Mouse (Mus musculus) embryonic facial prominence, embryonic 14.5 days (tissue): Measurements from ENCODE around the gene Tbcb. TPM values are rescaled to one million over a fixed set of nuclear protein-coding genes. Genes with fewer than 3 reads are reported as not detected.

Source experiments
- ATAC-seq: fragments of 200-750 bp; cut with Nextera tagmentation; 2 replicates; pipeline ENCODE4 v1.8.0; 2017; ENCODE audit warnings: low read depth, moderate number of reproducible peaks, moderate TSS enrichment
- DNase-seq: peaks from one replicate; pipeline ENCODE4 v3.0.0-alpha.2; 2015; ENCODE audit warnings: low spot score
- H3K27ac ChIP-seq: fragments of 300-500 bp; sonication (generic); replicated peaks from 2 replicates; pipeline ENCODE4 v1.5.1; 2014; ENCODE audit warnings: low read depth, mild to moderate bottlenecking, low read length, moderate library complexity
- H3K27me3 ChIP-seq: fragments of 300-500 bp; sonication (generic); replicated peaks from 2 replicates; pipeline ENCODE4 v1.6.1; 2014; ENCODE audit warnings: low read length; ENCODE audit not compliant: control insufficient read depth, insufficient read depth
- H3K36me3 ChIP-seq: fragments of 300-500 bp; sonication (generic); 2 replicates; pipeline ENCODE4 v1.6.1; 2014; ENCODE audit warnings: low read length, mixed read lengths; ENCODE audit not compliant: control insufficient read depth, insufficient read depth
- H3K4me1 ChIP-seq: fragments of 300-500 bp; sonication (generic); 2 replicates; pipeline ENCODE4 v1.6.1; 2014; ENCODE audit warnings: antibody characterized with exemption, low read length; ENCODE audit not compliant: control insufficient read depth, insufficient read depth
- H3K4me2 ChIP-seq: fragments of 300-500 bp; sonication (generic); 2 replicates; pipeline ENCODE4 v1.6.1; 2014; ENCODE audit warnings: low read depth, mild to moderate bottlenecking, low read length, moderate library complexity, mixed read lengths
- H3K4me3 ChIP-seq: fragments of 300-500 bp; sonication (generic); 2 replicates; pipeline ENCODE4 v1.5.1; 2014; ENCODE audit warnings: low read depth, mild to moderate bottlenecking, low read length
- H3K9ac ChIP-seq: fragments of 300-500 bp; sonication (generic); 2 replicates; pipeline ENCODE4 v1.6.1; 2014; ENCODE audit warnings: low read depth, mild to moderate bottlenecking, low read length, moderate library complexity, mixed read lengths
- H3K9me3 ChIP-seq: fragments of 300-500 bp; sonication (generic); 2 replicates; pipeline ENCODE4 v1.6.1; 2016; ENCODE audit warnings: low read length; ENCODE audit not compliant: control insufficient read depth
- WGBS: fragments of 180-500 bp; shearing (Covaris S2); extraction: QIAGEN DNeasy Blood & Tissue Kit; methylation state at CpG from one replicate; pipeline ENCODE4 v1.1.7; 2014; 5-methylcytosine and 5-hydroxymethylcytosine counted together
- polyA plus RNA-seq: library from polyadenylated mRNA; unstranded; fragments of >200 nt; fragmentation: Nextera tagmentation; extraction: Ambion mirVana; gene quantifications from 2 replicates; pipeline ENCODE4 v1.2.1, GENCODE M21; 2014

The Tbcb gene
- polyA plus RNA-seq, 1 experiment from 2014 or later, result 166 TPM

DNA sequence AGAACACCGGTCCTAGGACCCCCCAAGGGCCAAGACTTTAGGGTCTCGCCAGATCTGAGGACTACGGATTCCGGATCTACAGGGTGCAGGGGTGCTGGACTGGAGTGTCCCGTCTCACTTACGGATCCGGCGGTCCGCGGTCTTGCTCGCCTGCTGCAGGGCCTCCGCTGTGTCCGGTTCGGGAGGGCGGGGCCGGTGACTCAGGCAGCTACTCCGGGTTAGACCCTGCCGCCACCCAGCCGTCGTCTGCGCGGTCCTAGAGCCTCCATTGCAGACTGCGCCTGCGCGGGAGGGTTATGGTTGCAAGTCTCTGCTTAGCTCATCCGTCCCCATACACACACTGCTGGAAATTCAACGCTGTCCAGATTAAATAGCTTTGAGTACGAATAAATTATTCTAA lies 37.2 kb downstream of the Tbcb start:
- Histone ChIP-seq H3K27ac (peak overlapping the region; percentile 89), H3K9ac (peak overlapping the region; percentile 86), H3K27me3 (no peaks in the 10 kb centered on the region), H3K36me3 (peaks cover 28% of the 10 kb centered on the region), H3K4me3 (peak overlapping the region; percentile 78), H3K4me2 (peak overlapping the region; percentile 69), H3K4me1 (peaks cover 12% of the 10 kb centered on the region), H3K9me3 (no peaks in the 10 kb centered on the region)
- ATAC-seq, result peak; percentile 93
- peak; percentile 97 for DNase-seq
- WGBS, result 0% methylated on average over 26 of the region's 28 CpGs

DNA sequence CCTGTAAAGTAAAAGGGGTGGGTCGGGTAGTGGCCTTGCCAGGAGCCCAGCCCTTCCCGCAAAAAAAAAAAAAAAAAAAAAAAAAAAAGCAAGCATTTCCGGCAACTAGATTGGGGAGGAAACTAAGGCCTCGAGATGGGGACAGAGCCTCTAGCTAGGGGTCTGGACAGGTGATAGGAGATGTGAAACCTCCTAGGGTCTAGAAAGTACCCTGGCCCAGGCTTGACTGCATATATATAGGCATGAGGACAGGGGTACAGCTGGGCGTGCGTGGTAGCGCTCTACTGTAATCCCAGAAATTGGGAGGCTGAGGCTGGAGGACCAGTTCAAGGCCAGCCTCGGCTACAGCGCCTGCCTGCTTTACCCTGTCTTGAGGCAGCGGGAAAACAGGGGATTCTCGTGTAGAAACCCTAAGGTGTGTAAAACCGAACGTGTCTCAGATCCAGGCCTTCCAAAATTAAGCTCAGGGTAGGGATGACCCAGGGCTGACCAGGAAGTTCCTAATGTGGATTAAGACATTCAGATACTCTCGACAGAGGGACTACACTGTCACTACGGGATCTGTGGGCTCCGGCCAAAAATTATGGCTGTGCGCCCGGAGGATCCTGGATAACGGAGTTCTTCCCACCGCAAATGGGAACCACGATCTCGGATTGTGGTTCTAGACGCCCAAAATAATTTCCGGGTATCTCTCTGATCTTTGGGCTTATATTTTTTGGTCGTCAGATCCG lies 37.8 kb downstream of the Tbcb start:
- no peak for DNase-seq
- ATAC-seq, result peak; percentile 3; the same call in 1 of the 2 replicates
- H3K27ac ChIP-seq, result peak overlapping the region; percentile 89

DNA sequence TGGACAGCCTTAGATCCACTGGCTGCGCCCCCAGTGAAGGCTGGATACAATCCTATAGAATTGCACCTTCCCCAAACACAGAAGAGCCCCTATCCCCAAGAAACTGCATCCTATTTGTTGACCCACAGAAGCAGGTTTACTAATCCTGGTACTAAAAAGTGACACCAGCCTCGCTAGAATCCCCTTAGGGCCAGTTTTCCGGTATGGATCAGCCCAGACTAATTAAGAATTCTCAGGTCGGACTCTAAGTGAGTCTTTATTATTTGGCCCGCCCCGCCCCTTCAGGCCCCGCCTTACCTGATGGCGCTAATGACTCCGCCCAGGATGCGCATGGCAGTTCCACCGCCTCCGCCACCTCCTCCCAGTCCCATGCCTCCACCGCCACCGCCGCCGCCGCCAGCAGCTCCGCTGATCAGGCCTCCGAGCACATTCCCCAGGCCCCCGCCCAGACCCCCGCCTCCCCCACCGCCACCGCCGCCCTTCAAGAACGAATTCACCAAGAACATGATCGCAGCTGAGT lies 38.4 kb downstream of the Tbcb start:
- H3K36me3 ChIP-seq, result peaks cover 38% of the 10 kb centered on the region
- no peaks in the 10 kb centered on the region for H3K27me3 ChIP-seq
- H3K4me2 ChIP-seq, result peak overlapping the region; percentile 69
- H3K27ac ChIP-seq, result peak overlapping the region; percentile 89
- DNase-seq, result peak; percentile 88
- H3K9ac ChIP-seq, result peak overlapping the region; percentile 86
- H3K4me3 ChIP-seq, result peak overlapping the region; percentile 78
- peaks cover 12% of the 10 kb centered on the region for H3K4me1 ChIP-seq
- H3K9me3 ChIP-seq, result no peaks in the 10 kb centered on the region
- ATAC-seq, result peak; percentile 64
- WGBS, result 1% methylated on average over 20 of the region's 26 CpGs

More for the DNA sequence above, 37.8 kb downstream of the Tbcb start:
- H3K4me1 ChIP-seq, result peaks cover 12% of the 10 kb centered on the region
- H3K4me3 ChIP-seq, result peak overlapping the region; percentile 78
- peaks cover 32% of the 10 kb centered on the region for H3K36me3 ChIP-seq
- H3K9me3 ChIP-seq, result no peaks in the 10 kb centered on the region
- under 1% methylated on average over 26 of the region's 26 CpGs for WGBS
- H3K4me2 ChIP-seq, result peak overlapping the region; percentile 69
- peak overlapping the region; percentile 86 for H3K9ac ChIP-seq
- H3K27me3 ChIP-seq, result no peaks in the 10 kb centered on the region

DNA sequence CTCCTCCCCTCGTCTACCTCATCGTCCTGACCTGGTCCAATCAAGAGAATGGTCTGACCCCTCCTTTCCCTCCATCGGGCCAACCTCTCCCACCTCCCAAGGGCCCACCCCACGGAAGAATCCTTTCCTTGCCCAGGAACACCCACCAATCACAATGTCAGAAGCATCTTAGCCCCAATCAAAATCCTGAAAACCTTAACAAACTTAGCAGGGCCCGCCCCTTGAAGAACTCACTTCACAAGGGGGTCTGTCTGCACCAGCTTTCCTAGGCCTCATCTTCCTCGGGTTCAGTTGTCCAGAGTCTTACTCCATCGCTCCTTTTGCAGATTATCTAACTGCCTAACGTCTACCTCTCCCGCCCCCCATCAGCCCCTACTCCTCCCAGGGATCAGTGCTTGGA lies 39.1 kb downstream of the Tbcb start:
- 13% methylated on average over 9 of the region's 9 CpGs for WGBS
- Histone ChIP-seq H3K4me1 (peaks cover 12% of the 10 kb centered on the region), H3K27ac (no peak overlapping the region; the same call in 1 of the 2 replicates), H3K27me3 (no peaks in the 10 kb centered on the region), H3K4me3 (peak overlapping the region; percentile 78), H3K36me3 (peaks cover 45% of the 10 kb centered on the region), H3K9ac (peak overlapping the region; percentile 86), H3K9me3 (no peaks in the 10 kb centered on the region), H3K4me2 (peak overlapping the region; percentile 69)
- DNase-seq (peak; percentile 56), ATAC-seq (0 out of 2 replicates have a peak, but pooled peaks have one; percentile 17)

DNA sequence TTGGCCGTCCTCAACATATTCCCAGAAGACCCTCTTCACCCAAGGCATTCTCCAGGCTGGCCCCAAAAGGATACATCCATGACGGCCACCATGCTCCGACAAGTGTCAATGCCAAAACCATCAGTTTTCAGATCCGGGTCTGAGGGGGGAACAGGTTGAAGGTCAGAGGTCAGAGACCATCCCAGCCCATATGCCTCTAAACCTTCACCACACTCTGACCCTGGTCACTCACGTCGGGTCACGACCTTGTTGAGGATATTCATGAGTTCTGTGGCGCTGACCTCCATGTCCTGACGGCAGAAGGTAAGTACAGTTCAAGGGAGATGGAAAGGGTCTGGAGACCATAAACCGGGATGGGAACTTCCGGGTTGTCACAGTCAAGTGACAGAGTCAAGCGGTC lies 40.0 kb downstream of the Tbcb start:
- DNase-seq, result no peak
- Histone ChIP-seq H3K4me2 (peak overlapping the region; percentile 69), H3K27ac (no peak overlapping the region), H3K4me1 (peaks cover 12% of the 10 kb centered on the region), H3K27me3 (no peaks in the 10 kb centered on the region), H3K36me3 (peaks cover 54% of the 10 kb centered on the region), H3K4me3 (no peak overlapping the region), H3K9ac (no peak overlapping the region), H3K9me3 (no peaks in the 10 kb centered on the region)
- 92% methylated on average over 12 of the region's 12 CpGs for WGBS
- ATAC-seq, result no peak

DNA sequence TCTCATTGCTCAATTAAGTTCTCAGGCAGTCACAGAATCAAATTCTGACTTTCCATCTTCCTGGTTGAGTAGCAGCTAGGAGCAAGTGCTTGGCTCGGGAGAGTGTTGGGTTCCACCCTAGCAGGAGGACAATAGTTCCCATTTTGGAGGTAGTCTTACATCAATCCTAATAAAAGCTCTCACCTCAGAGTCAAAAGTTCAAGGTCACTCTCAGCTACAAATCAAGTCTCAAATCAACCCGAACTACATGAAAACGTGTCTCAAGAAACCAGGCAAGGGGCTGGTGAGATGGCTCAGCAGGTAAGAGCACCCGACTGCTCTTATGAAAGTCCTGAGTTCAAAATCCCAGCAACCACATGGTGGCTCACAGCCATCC lies 43.0 kb downstream of the Tbcb start:
- no peak for ATAC-seq

DNA sequence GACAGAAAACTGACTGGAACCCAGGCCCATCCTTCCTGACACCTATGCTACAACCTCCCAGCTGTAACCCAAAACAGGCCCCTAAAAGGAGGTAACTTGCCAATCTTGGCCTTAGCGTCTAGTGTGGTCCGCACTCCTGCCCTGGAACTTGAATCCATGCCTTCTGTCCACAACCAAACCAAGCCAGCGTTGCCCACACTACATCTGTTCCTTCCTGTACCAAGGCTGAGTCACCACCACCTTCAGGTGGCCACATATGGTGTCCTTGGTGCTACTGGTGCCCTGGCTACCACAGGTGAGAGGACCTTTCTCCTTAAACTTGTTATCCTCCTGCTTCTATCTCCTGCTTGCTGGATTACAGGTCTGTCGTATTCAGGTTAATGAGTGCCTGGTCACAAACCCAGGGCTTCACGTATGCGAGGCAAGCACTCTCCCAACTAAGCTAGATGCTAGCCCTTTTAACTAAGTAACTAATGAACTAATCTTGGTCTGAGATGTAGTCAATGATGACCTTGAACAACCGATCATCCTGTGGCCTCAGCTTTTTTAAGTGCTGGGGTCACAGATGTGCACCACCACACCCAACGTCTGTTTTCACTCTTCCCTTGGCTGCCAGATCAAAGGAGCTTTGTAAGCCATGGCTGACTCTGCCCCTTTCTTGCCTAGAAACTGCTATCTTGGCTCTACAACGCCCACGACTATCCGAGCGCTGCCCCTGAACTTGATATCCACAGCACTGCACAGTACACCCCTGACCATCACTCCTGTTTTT lies 43.5 kb downstream of the Tbcb start:
- Histone ChIP-seq H3K4me1 (peaks cover 19% of the 10 kb centered on the region), H3K9me3 (no peaks in the 10 kb centered on the region), H3K9ac (no peak overlapping the region), H3K4me3 (no peak overlapping the region), H3K36me3 (peaks cover 73% of the 10 kb centered on the region), H3K27ac (no peak overlapping the region), H3K27me3 (no peaks in the 10 kb centered on the region), H3K4me2 (no peak overlapping the region)
- ATAC-seq (no peak), DNase-seq (no peak)
- WGBS, result 69% methylated on average over 12 of the region's 12 CpGs

More for the DNA sequence above, 43.0 kb downstream of the Tbcb start:
- H3K9me3 ChIP-seq, result no peaks in the 10 kb centered on the region
- H3K4me2 ChIP-seq, result no peak overlapping the region
- H3K9ac ChIP-seq, result no peak overlapping the region
- H3K36me3 ChIP-seq, result peaks cover 73% of the 10 kb centered on the region
- H3K27ac ChIP-seq, result no peak overlapping the region
- H3K27me3 ChIP-seq, result no peaks in the 10 kb centered on the region
- WGBS, result 77% methylated on average over 4 of the region's 4 CpGs
- H3K4me1 ChIP-seq, result peaks cover 16% of the 10 kb centered on the region
- no peak for DNase-seq
- no peak overlapping the region for H3K4me3 ChIP-seq

DNA sequence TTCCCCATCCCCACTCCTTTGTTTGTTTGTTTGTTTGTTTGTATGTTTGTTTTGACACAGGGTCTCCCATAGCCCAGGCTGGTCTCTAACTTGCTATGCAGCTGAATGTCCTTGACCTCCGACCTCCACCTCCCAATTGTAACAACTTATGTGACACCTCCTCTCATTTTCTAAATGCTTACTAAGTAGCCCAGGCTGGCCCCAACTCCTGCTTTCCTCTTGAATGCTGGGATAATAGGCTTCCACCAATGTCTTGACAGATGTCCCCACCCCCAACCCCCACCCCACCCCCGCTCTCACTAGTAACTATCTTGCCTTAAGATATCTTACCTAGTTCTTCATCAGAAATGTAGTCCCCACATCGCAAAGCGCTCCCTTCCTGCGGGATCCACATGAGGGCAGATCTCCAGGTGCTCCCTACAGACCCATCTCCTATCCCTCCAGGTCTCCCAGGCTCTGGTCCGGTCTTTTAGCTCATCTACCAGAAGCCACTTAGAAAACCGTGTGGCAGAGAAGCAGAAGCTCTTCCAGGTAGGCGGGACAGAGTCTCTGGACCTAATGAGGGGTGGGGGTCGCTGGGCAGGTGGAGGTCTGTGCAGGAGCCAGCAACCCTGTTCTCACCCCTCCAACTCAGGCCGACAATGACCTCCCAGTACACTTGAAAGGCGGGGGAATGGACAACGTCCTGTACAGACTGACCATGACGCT lies 47.3 kb downstream of the Tbcb start:
- WGBS, result 69% methylated on average over 13 of the region's 13 CpGs
- DNase-seq (no peak), ATAC-seq (no peak)
- H3K27me3 ChIP-seq, result no peaks in the 10 kb centered on the region
- H3K36me3 ChIP-seq, result peaks cover 45% of the 10 kb centered on the region
- peak overlapping the region; percentile 45; the same call in 1 of the 2 replicates for H3K4me2 ChIP-seq
- H3K9ac ChIP-seq, result no peak overlapping the region
- no peaks in the 10 kb centered on the region for H3K9me3 ChIP-seq
- peaks cover 8% of the 10 kb centered on the region; the same call in 1 of the 2 replicates for H3K4me1 ChIP-seq
- no peak overlapping the region for H3K27ac ChIP-seq
- H3K4me3 ChIP-seq, result no peak overlapping the region
